In the genomic region with DNA sequence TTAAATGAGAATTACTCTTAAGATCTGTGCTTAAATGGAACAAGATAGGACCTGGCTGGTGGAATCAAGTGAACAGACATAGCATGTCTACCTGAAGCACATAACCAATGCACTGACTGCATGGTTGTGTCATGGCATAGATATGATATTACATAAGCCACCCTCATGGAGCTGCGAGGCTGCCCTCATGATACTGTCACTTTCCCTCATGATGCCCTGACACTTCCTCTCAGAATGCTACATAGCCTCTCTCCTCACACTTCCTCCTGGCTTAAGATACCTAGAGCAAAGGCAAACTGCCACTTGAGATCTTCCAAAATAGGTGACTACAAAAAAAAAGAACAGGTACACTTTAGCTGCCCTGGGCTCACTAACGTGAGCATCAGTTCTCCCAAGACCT, we compare ENCODE assay signal across 12 mouse cellular contexts.
"Had no signal": no experiment of that assay in that cellular context is flagged by ENCODE, and none has a peak within 500 bp of the region (broad histone marks: within the 10 kb centered on the region; RNA-seq: fewer than 3 reads in every experiment).

No protein-coding gene starts in this region.

- ATAC-seq: midbrain, embryonic 15.5 days had no signal

- DNase-seq: lung, adult 18-20 months; lung, embryonic 14.5 days; lung, postnatal 4 days; right cerebral cortex, postnatal 14 days; thymus, adult 18-20 months; thymus, postnatal 14 days; thymus, postnatal 36 days had no signal

- H3K4me3 ChIP-seq: midbrain, embryonic 10.5 days; midbrain, embryonic 12.5 days; midbrain, embryonic 15.5 days; neural tube, embryonic 12.5 days had no signal

- H3K9me3 ChIP-seq: midbrain, embryonic 10.5 days; midbrain, embryonic 12.5 days; midbrain, embryonic 15.5 days; neural tube, embryonic 12.5 days had no signal

- H3K27me3 ChIP-seq: midbrain, embryonic 12.5 days; midbrain, embryonic 15.5 days; neural tube, embryonic 12.5 days had no signal

- H3K9ac ChIP-seq: liver, embryonic 14.5 days; lung, embryonic 14.5 days; midbrain, embryonic 12.5 days; midbrain, embryonic 15.5 days; neural tube, embryonic 12.5 days had no signal

- H3K4me2 ChIP-seq: lung, embryonic 14.5 days; midbrain, embryonic 12.5 days; midbrain, embryonic 15.5 days; neural tube, embryonic 12.5 days had no signal

- H3K4me1 ChIP-seq: midbrain, embryonic 10.5 days; midbrain, embryonic 12.5 days; midbrain, embryonic 15.5 days; neural tube, embryonic 12.5 days had no signal

- H3K36me3 ChIP-seq: midbrain, embryonic 10.5 days; midbrain, embryonic 12.5 days; midbrain, embryonic 15.5 days; neural tube, embryonic 12.5 days had no signal

- H3K27ac ChIP-seq: liver, embryonic 14.5 days; midbrain, embryonic 10.5 days; midbrain, embryonic 12.5 days; midbrain, embryonic 15.5 days; neural tube, embryonic 12.5 days had no signal
